Mouse (Mus musculus): ENCODE results near the gene Txndc2. TPM values are rescaled to one million over a fixed set of nuclear protein-coding genes. Genes with fewer than 3 reads are reported as not detected.

Txndc2 gene
- polyA plus RNA-seq, 1 experiment from 2014 or later, result not detected

- H3K4me3 ChIP-seq (ENCODE audit: low read depth, low read length), result peak overlapping the region; percentile 99
- H3K9me3 ChIP-seq (ENCODE audit: low read length), result no peaks in the 10 kb centered on the region
- no peaks in the 10 kb centered on the region for H3K27me3 ChIP-seq (ENCODE audit: insufficient read depth, low read length)
- ATAC-seq (peak; percentile 33), DNase-seq (peak; percentile 69)
- H3K27ac ChIP-seq (ENCODE audit: low read depth), result peak overlapping the region; percentile 100
- no peaks in the 10 kb centered on the region; the same call in 1 of the 2 replicates for H3K36me3 ChIP-seq (replicated peaks; ENCODE audit: insufficient read depth, low read length)
- peaks cover 36% of the 10 kb centered on the region for H3K4me1 ChIP-seq (ENCODE audit: insufficient read depth)
- TF ChIP-seq CTCF (IDR thresholded peaks at IDR 0.05; ENCODE audit: low read depth) (0 out of 2 replicates have a peak, but pooled peaks have one; percentile 12), EP300 (IDR thresholded peaks at IDR 0.05; ENCODE audit: low read depth) (no peak)
- peak overlapping the region; percentile 100 for H3K9ac ChIP-seq (replicated peaks)
- peak overlapping the region; percentile 83 for H3K4me2 ChIP-seq (ENCODE audit: low read depth, low read length)
- under 1% methylated on average over 34 of the region's 91 CpGs for WGBS (ENCODE audit: insufficient replicate concordance)
These were observed 29.4 kb downstream of the Txndc2 start for GRCm38 (mm10) chr17:65612391-65613141.

GRCm38 (mm10) chr17:65611721-65612120 lies 30.2 kb downstream of the Txndc2 start:
- peak overlapping the region; percentile 83 for H3K4me2 ChIP-seq (ENCODE audit: low read depth, low read length)
- no peak for TF ChIP-seq EP300 (IDR thresholded peaks at IDR 0.05; ENCODE audit: low read depth)
- TF ChIP-seq CTCF (IDR thresholded peaks at IDR 0.05; ENCODE audit: low read depth), result no peak
- no peak for ATAC-seq
- no peaks in the 10 kb centered on the region for H3K9me3 ChIP-seq (ENCODE audit: low read length)
- peak overlapping the region; percentile 100; the same call in 1 of the 2 replicates for H3K27ac ChIP-seq (ENCODE audit: low read depth)
- peaks cover 42% of the 10 kb centered on the region for H3K4me1 ChIP-seq (ENCODE audit: insufficient read depth)
- H3K27me3 ChIP-seq (ENCODE audit: insufficient read depth, low read length), result no peaks in the 10 kb centered on the region
- peak overlapping the region; percentile 99 for H3K4me3 ChIP-seq (ENCODE audit: low read depth, low read length)
- no peaks in the 10 kb centered on the region; the same call in 1 of the 2 replicates for H3K36me3 ChIP-seq (replicated peaks; ENCODE audit: insufficient read depth, low read length)
- DNase-seq, result no peak
- peak overlapping the region; percentile 100 for H3K9ac ChIP-seq (replicated peaks)
- WGBS (ENCODE audit: insufficient replicate concordance), result 4% methylated on average over 4 of the region's 4 CpGs

- TF ChIP-seq CTCF (IDR thresholded peaks at IDR 0.05; ENCODE audit: low read depth), result no peak
- peak; percentile 69; the same call in 1 of the 2 replicates for TF ChIP-seq EP300 (IDR thresholded peaks at IDR 0.05; ENCODE audit: low read depth)
- Histone ChIP-seq H3K36me3 (replicated peaks; ENCODE audit: insufficient read depth, low read length) (no peaks in the 10 kb centered on the region; the same call in 1 of the 2 replicates), H3K9me3 (ENCODE audit: low read length) (no peaks in the 10 kb centered on the region), H3K9ac (replicated peaks) (0 out of 2 replicates have a peak overlapping the region, but pooled peaks have one; percentile 21), H3K27ac (ENCODE audit: low read depth) (peak overlapping the region; percentile 49; the same call in 1 of the 2 replicates), H3K27me3 (ENCODE audit: insufficient read depth, low read length) (no peaks in the 10 kb centered on the region), H3K4me3 (ENCODE audit: low read depth, low read length) (no peak overlapping the region), H3K4me1 (ENCODE audit: insufficient read depth) (peaks cover 69% of the 10 kb centered on the region), H3K4me2 (ENCODE audit: low read depth, low read length) (peak overlapping the region; percentile 52)
- DNase-seq (no peak), ATAC-seq (no peak)
- WGBS (ENCODE audit: insufficient replicate concordance), result 29% methylated on average over 5 of the region's 5 CpGs
These were observed 33.2 kb downstream of the Txndc2 start for GRCm38 (mm10) chr17:65608743-65609142.

- Histone ChIP-seq H3K4me2 (ENCODE audit: low read depth, low read length) (peak overlapping the region; percentile 52), H3K36me3 (replicated peaks; ENCODE audit: insufficient read depth, low read length) (no peaks in the 10 kb centered on the region; the same call in 1 of the 2 replicates), H3K9me3 (ENCODE audit: low read length) (no peaks in the 10 kb centered on the region), H3K4me3 (ENCODE audit: low read depth, low read length) (no peak overlapping the region), H3K9ac (replicated peaks) (no peak overlapping the region), H3K27ac (ENCODE audit: low read depth) (peak overlapping the region; percentile 62; the same call in 1 of the 2 replicates), H3K27me3 (ENCODE audit: insufficient read depth, low read length) (no peaks in the 10 kb centered on the region), H3K4me1 (ENCODE audit: insufficient read depth) (peaks cover 71% of the 10 kb centered on the region)
- TF ChIP-seq CTCF (IDR thresholded peaks at IDR 0.05; ENCODE audit: low read depth) (no peak), EP300 (IDR thresholded peaks at IDR 0.05; ENCODE audit: low read depth) (no peak)
- no peak for DNase-seq
- no peak for ATAC-seq
- WGBS (ENCODE audit: insufficient replicate concordance), result 67% methylated on average over 2 of the region's 2 CpGs
These were observed 33.7 kb downstream of the Txndc2 start for GRCm38 (mm10) chr17:65608312-65608687.

GRCm38 (mm10) chr17:65607574-65608311 lies 34.2 kb downstream of the Txndc2 start:
- DNase-seq, result no peak
- TF ChIP-seq CTCF (IDR thresholded peaks at IDR 0.05; ENCODE audit: low read depth), result no peak
- no peak for TF ChIP-seq EP300 (IDR thresholded peaks at IDR 0.05; ENCODE audit: low read depth)
- Histone ChIP-seq H3K9me3 (ENCODE audit: low read length) (no peaks in the 10 kb centered on the region), H3K4me1 (ENCODE audit: insufficient read depth) (peaks cover 71% of the 10 kb centered on the region), H3K36me3 (replicated peaks; ENCODE audit: insufficient read depth, low read length) (no peaks in the 10 kb centered on the region; the same call in 1 of the 2 replicates), H3K27me3 (ENCODE audit: insufficient read depth, low read length) (no peaks in the 10 kb centered on the region), H3K4me3 (ENCODE audit: low read depth, low read length) (no peak overlapping the region), H3K9ac (replicated peaks) (peak overlapping the region; percentile 21; the same call in 1 of the 2 replicates), H3K27ac (ENCODE audit: low read depth) (peak overlapping the region; percentile 62), H3K4me2 (ENCODE audit: low read depth, low read length) (peak overlapping the region; percentile 52)
- ATAC-seq, result no peak
- 33% methylated on average over 7 of the region's 7 CpGs for whole genome bisulfite sequencing (ENCODE audit: insufficient replicate concordance)

GRCm38 (mm10) chr17:65606014-65606413 lies 36.0 kb downstream of the Txndc2 start:
- DNase-seq, result no peak
- ATAC-seq, result peak; percentile 77
- 38% methylated on average over 4 of the region's 4 CpGs for WGBS (ENCODE audit: insufficient replicate concordance)

More at GRCm38 (mm10) chr17:65606014-65606413, 36.0 kb downstream of the Txndc2 start:
- Histone ChIP-seq H3K27ac (ENCODE audit: low read depth) (peak overlapping the region; percentile 5; the same call in 1 of the 2 replicates), H3K27me3 (ENCODE audit: insufficient read depth, low read length) (no peaks in the 10 kb centered on the region), H3K9me3 (ENCODE audit: low read length) (no peaks in the 10 kb centered on the region), H3K4me2 (ENCODE audit: low read depth, low read length) (peak overlapping the region; percentile 53), H3K9ac (replicated peaks) (peak overlapping the region; percentile 32), H3K4me3 (ENCODE audit: low read depth, low read length) (no peak overlapping the region), H3K36me3 (replicated peaks; ENCODE audit: insufficient read depth, low read length) (no peaks in the 10 kb centered on the region; the same call in 1 of the 2 replicates), H3K4me1 (ENCODE audit: insufficient read depth) (peaks cover 73% of the 10 kb centered on the region)
- TF ChIP-seq EP300 (IDR thresholded peaks at IDR 0.05; ENCODE audit: low read depth) (peak; percentile 83), CTCF (IDR thresholded peaks at IDR 0.05; ENCODE audit: low read depth) (no peak)
